Mouse (Mus musculus) spleen, adult 12 weeks (tissue): ENCODE results near the gene Serpina10.
"Not testable (repeated sequence)": the region's sequence is repeated elsewhere in the genome, so short reads cannot be mapped to it uniquely, and the experiment has no call there.

ENCODE experiments used
- DNase-seq: peaks from one replicate; pipeline ENCODE4 v3.0.0; 2022; ENCODE audit warnings: low spot score

The Serpina10 gene

DNA sequence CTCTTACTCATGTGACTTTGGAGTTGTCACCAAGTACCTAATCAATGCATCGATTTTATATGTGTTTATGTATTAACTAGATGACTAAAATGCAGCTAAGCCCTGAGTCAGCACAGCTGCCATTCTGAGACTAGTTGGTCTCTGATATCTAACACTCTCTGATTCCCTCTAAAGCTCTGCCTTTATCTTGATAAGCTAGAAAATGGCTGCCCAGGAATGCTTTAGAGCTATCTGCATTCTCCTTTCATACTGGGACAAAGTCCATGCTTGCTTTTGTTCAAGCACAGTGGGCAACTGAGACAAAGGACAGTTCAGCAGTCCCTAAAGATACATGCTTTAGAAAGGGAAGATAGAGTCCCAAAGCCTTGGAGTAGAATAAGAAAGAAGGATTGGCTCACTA lies 16.1 kb downstream of the Serpina10 start:
- no peak for DNase-seq

DNA sequence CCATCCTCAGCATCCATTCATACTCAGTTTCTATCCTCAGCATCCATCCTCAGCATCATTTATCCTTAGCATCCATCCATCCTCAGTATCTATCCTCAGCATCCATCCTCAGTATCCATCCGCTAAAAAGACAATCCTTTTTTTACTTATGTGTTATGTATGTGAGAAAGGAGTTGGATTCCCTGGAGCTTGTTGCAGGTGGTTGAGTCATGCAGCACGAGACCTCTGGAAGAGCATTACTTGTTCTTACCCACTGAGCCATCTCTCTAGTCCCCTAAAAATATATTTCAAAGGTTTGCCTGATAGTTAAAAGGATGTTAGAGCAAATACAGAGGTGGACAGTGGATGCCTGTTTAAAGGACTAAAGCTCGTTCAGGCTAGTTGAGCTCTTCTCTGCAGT lies 29.4 kb downstream of the Serpina10 start:
- DNase-seq: no peak

DNA sequence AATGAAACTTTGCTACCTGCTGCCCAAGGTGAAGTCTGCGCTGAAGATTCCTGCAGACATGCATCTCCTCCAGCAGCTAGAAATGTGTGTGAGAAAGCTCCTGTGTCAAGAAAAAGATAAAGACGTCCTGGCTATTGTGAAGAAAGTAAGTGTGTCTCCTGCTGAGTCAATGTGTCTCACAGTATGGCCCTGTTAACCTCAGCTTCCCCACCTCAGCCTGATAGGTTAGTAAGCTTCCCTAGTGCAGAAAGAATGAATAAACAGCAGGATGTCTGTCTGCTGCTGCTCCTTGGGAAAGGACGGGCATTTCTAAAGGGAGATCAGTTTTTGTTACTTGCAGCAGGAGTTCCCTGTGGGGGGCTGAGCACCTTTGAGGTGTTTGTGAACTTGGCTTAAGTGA lies 30.9 kb downstream of the Serpina10 start:
- no peak for DNase-seq

DNA sequence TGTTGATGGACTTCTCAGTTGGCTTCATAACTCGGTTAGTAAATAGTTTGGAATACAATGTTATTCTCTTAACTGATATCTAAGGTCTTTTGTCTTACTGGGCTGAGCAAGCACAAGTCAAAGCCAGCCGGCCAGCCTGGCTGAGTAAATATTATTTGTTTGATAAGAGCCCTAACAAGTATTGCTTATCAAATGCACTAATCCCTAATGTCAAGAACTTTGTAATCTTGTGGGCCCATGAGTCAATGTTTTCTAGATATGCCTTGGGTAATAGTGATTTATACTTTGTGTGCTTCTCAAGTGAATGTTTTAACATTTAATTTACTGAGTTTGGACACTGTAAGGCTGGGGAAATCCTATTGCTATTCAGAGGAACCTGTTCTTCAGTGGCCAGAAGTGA lies 32.8 kb downstream of the Serpina10 start:
- no peak for DNase-seq

DNA sequence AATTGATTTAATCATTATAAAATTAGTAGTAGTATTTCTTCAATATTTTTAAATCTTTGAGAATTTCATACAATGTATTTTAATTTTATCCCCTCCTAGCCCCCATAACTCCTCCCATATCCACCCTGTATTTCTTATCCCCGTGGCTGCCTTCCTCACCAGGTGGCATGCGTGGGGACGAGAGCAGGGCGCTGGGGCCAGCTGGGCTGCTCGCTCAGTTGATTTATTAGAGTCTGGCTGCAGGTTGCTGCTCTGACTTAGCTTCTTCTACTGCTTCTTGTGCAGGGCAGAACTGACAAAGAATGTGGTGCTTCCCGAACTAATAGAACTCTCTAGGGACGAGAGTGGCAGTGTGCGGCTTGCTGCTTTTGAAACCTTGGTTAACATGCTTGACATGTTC lies 47.5 kb downstream of the Serpina10 start:
- DNase-seq: no peak

DNA sequence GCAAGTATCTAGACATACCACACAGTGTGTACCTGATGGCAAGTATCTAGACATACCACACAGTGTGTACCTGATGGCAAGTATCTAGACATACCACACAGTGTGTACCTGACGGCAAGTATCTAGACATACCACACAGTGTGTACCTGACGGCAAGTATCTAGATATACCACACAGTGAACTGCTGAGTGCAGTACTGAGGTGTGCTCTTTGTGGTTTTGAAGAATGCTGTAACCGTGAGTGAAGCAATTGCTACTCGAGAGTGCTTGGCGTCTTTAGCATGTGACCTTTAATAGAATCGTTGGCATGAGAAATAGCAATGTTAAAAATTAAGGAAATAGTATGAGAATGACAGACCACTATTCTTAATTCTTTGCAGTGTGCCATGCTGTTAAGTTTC lies 53.1 kb downstream of the Serpina10 start:
- not testable (repeated sequence) for DNase-seq

DNA sequence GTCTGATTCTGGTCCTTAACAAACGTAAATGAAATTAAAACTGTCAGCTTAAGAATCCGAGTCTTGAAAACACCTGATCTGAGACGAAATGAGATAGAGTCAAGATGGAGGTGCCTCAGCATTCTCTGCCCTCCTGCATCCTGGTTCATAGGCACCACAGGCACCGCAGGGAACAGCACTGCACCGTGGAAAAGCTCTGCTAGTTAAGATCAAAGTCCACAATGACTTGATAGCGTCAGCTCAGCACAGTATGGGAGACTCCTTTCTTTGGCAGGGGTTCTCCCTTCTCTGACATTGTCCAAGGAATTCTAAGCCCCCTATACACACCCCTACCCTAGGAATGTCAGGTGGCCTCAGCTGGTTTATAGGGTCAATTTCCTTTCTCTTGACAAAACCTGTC lies 61.6 kb downstream of the Serpina10 start:
- DNase-seq: no peak

DNA sequence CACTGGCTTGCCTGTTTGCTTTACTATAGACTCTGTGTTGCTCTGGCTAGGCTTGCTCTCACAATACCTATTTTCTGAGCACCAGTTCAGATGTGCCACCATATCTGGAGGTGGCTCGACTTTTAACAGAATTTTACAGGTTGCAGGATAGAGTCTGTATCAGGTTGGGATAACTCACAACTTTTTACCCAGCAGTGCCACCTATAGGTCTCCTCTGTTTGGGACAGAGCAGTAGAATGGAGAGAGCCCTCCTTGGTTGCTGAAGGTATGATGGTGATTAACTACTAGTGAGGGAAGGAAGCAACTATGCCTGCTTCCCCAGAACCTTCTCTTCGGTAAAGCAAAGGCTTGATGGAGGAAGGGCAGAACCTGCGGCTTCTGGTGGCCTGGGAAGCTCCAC lies 64.1 kb downstream of the Serpina10 start:
- DNase-seq: no peak

DNA sequence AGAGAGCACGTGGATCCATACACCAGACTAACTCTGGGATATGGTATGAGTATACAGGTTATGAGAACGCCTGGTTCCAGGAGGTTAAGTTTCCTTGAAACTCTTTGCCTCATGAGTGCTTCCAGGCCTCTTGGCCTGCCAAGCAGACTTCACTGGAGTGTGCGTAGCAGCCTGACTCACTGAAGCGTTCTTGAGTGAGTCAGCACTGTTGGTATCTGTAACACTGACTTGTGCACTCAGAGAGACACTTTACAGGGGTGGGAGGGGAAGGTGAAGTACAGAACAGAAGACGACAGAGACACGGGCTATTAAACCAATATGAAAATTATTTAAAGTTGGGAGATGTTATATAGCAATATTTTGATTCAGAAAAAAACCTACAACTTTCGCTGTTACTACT lies 66.1 kb downstream of the Serpina10 start:
- DNase-seq: no peak
